Mouse (Mus musculus) intestine, postnatal 0 days (tissue): ENCODE results near the gene Slc2a10. TPM values are rescaled to one million over a fixed set of nuclear protein-coding genes. Genes with fewer than 3 reads are reported as not detected.
"Not testable (repeated sequence)": the region's sequence is repeated elsewhere in the genome, so short reads cannot be mapped to it uniquely, and the experiment has no call there.

ENCODE experiments used
- ATAC-seq: fragments of 200-750 bp; cut with Nextera tagmentation; 2 replicates; pipeline ENCODE4 v1.8.0; 2017; ENCODE audit warnings: mild to moderate bottlenecking, moderate TSS enrichment, moderate library complexity
- H3K27ac ChIP-seq: fragments of 300-500 bp; sonication (generic); 2 replicates; pipeline ENCODE4 v1.5.1; 2014; ENCODE audit warnings: mild to moderate bottlenecking, low read depth, low read length, moderate library complexity
- H3K27me3 ChIP-seq: fragments of 300-500 bp; sonication (generic); replicated peaks from 2 replicates; pipeline ENCODE4 v1.6.1; 2014; ENCODE audit warnings: low read length, mixed read lengths; ENCODE audit not compliant: control insufficient read depth, insufficient read depth
- H3K36me3 ChIP-seq: fragments of 300-500 bp; sonication (generic); 2 replicates; pipeline ENCODE4 v1.6.1; 2014; ENCODE audit warnings: mild to moderate bottlenecking, moderate library complexity; ENCODE audit not compliant: control insufficient read depth, insufficient read depth
- H3K4me1 ChIP-seq: fragments of 300-500 bp; sonication (generic); replicated peaks from 2 replicates; pipeline ENCODE4 v1.6.1; 2014; ENCODE audit warnings: antibody characterized with exemption, low read length, mixed read lengths; ENCODE audit not compliant: control insufficient read depth, insufficient read depth
- H3K4me2 ChIP-seq: fragments of 300-500 bp; sonication (generic); replicated peaks from 2 replicates; pipeline ENCODE4 v1.6.1; 2014; ENCODE audit warnings: low read depth, mild to moderate bottlenecking, moderate library complexity
- H3K4me3 ChIP-seq: fragments of 300-500 bp; sonication (generic); 2 replicates; pipeline ENCODE4 v1.5.1; 2014; ENCODE audit warnings: low read depth, low read length
- H3K9ac ChIP-seq: fragments of 300-500 bp; sonication (generic); 2 replicates; pipeline ENCODE4 v1.6.1; 2014; ENCODE audit warnings: mild to moderate bottlenecking, low read depth, low read length
- H3K9me3 ChIP-seq: fragments of 300-500 bp; sonication (generic); 2 replicates; pipeline ENCODE4 v1.6.1; 2016; ENCODE audit warnings: mixed run types; ENCODE audit not compliant: control insufficient read depth
- CTCF ChIP-seq: sonication (generic); IDR thresholded peaks from 2 replicates; pipeline ENCODE4 v1.5.1; 2016; ENCODE audit warnings: low read depth, mild to moderate bottlenecking, control low read depth, antibody characterized with exemption, moderate library complexity
- WGBS: fragments of 180-500 bp; shearing (Covaris S2); extraction: QIAGEN DNeasy Blood & Tissue Kit; methylation state at CpG from one replicate; pipeline ENCODE4 v1.1.7; 2014; 5-methylcytosine and 5-hydroxymethylcytosine counted together
- polyA plus RNA-seq: library from polyadenylated mRNA; unstranded; fragments of >200 nt; fragmentation: Nextera tagmentation; extraction: Ambion mirVana; gene quantifications from 2 replicates; pipeline ENCODE4 v1.2.1, GENCODE M21; 2015

Gene Slc2a10
- polyA plus RNA-seq, 1 experiment from 2014 or later = 1.6 TPM

GRCm38 (mm10) chr2:165542939-165543669 is 39.5 kb downstream of the Slc2a10 start:
- Histone ChIP-seq H3K4me2 (no peak overlapping the region), H3K27me3 (0 out of 2 replicates have a peak, but pooled peaks cover 4% of the 10 kb centered on the region), H3K27ac (no peak overlapping the region), H3K9me3 (no peaks in the 10 kb centered on the region), H3K36me3 (no peaks in the 10 kb centered on the region), H3K9ac (no peak overlapping the region), H3K4me3 (no peak overlapping the region), H3K4me1 (no peaks in the 10 kb centered on the region)
- ATAC-seq = no peak
- TF ChIP-seq CTCF = no peak
- WGBS = 62% methylated on average over 13 of the region's 13 CpGs

- Histone ChIP-seq H3K4me3 (no peak overlapping the region), H3K4me1 (no peaks in the 10 kb centered on the region), H3K9ac (no peak overlapping the region), H3K27ac (no peak overlapping the region), H3K4me2 (no peak overlapping the region), H3K9me3 (no peaks in the 10 kb centered on the region), H3K36me3 (no peaks in the 10 kb centered on the region), H3K27me3 (0 out of 2 replicates have a peak, but pooled peaks cover 4% of the 10 kb centered on the region)
- no peak for TF ChIP-seq CTCF
- WGBS = 92% methylated on average over 10 of the region's 10 CpGs
- ATAC-seq = no peak
Observed at GRCm38 (mm10) chr2:165543670-165544016, 40.1 kb downstream of the Slc2a10 start.

- Histone ChIP-seq H3K9ac (no peak overlapping the region), H3K4me3 (no peak overlapping the region), H3K27ac (no peak overlapping the region), H3K27me3 (0 out of 2 replicates have a peak, but pooled peaks cover 4% of the 10 kb centered on the region), H3K36me3 (no peaks in the 10 kb centered on the region), H3K4me1 (no peaks in the 10 kb centered on the region), H3K4me2 (no peak overlapping the region), H3K9me3 (no peaks in the 10 kb centered on the region)
- WGBS = 90% methylated on average over 2 of the region's 2 CpGs
- no peak for TF ChIP-seq CTCF
- ATAC-seq = no peak
Observed at GRCm38 (mm10) chr2:165545687-165546086, 42.1 kb downstream of the Slc2a10 start.

- H3K36me3 ChIP-seq = no peaks in the 10 kb centered on the region
- H3K27me3 ChIP-seq = no peaks in the 10 kb centered on the region
- no peak for ATAC-seq
- no peak for TF ChIP-seq CTCF
- H3K4me1 ChIP-seq = no peaks in the 10 kb centered on the region
- no peak overlapping the region for H3K27ac ChIP-seq
- no peak overlapping the region for H3K9ac ChIP-seq
- H3K4me2 ChIP-seq = no peak overlapping the region
- H3K4me3 ChIP-seq = no peak overlapping the region
- 59% methylated on average over 8 of the region's 8 CpGs for WGBS
- H3K9me3 ChIP-seq = no peaks in the 10 kb centered on the region
Observed at GRCm38 (mm10) chr2:165546341-165546740, 42.8 kb downstream of the Slc2a10 start.

GRCm38 (mm10) chr2:165547410-165547809 is 43.8 kb downstream of the Slc2a10 start:
- Histone ChIP-seq H3K4me2 (no peak overlapping the region), H3K27me3 (no peaks in the 10 kb centered on the region), H3K9ac (no peak overlapping the region), H3K4me1 (no peaks in the 10 kb centered on the region), H3K4me3 (no peak overlapping the region), H3K27ac (no peak overlapping the region), H3K36me3 (no peaks in the 10 kb centered on the region), H3K9me3 (no peaks in the 10 kb centered on the region)
- ATAC-seq = no peak
- no peak for TF ChIP-seq CTCF
- 54% methylated on average over 9 of the region's 9 CpGs for WGBS

GRCm38 (mm10) chr2:165548627-165549026 is 45.0 kb downstream of the Slc2a10 start:
- H3K27ac ChIP-seq = no peak overlapping the region
- H3K4me1 ChIP-seq = no peaks in the 10 kb centered on the region
- no peak overlapping the region for H3K4me3 ChIP-seq
- no peaks in the 10 kb centered on the region for H3K27me3 ChIP-seq
- no peaks in the 10 kb centered on the region for H3K9me3 ChIP-seq
- 80% methylated on average over 6 of the region's 6 CpGs for WGBS
- no peaks in the 10 kb centered on the region for H3K36me3 ChIP-seq
- no peak for TF ChIP-seq CTCF
- ATAC-seq = no peak
- H3K4me2 ChIP-seq = no peak overlapping the region
- no peak overlapping the region for H3K9ac ChIP-seq

- not testable (repeated sequence) for ATAC-seq
Observed at GRCm38 (mm10) chr2:165550410-165550809, 46.8 kb downstream of the Slc2a10 start.

More at GRCm38 (mm10) chr2:165550410-165550809, 46.8 kb downstream of the Slc2a10 start:
- not testable (repeated sequence) for H3K27ac ChIP-seq, H3K36me3 ChIP-seq, H3K4me1 ChIP-seq, H3K9ac ChIP-seq, H3K9me3 ChIP-seq, H3K4me3 ChIP-seq, H3K27me3 ChIP-seq, H3K4me2 ChIP-seq
- TF ChIP-seq CTCF = peak; percentile 55
- WGBS = 73% methylated on average over 7 of the region's 7 CpGs
